Mouse (Mus musculus) lung, embryonic 14.5 days (tissue): ENCODE data around the gene Homer2. TPM values are rescaled to one million over a fixed set of nuclear protein-coding genes. Genes with fewer than 3 reads are reported as not detected.

Source experiments
- ATAC-seq: fragments of 200-750 bp; cut with Nextera tagmentation; 2 replicates; pipeline ENCODE4 v1.8.0; 2017; ENCODE audit warnings: mild to moderate bottlenecking, moderate TSS enrichment, moderate library complexity; ENCODE audit not compliant: insufficient read depth
- DNase-seq: peaks from one replicate; pipeline ENCODE4 v3.0.0-alpha.2; 2015
- H3K27ac ChIP-seq: fragments of 300-500 bp; sonication (generic); 2 replicates; pipeline ENCODE4 v1.5.1; 2014; ENCODE audit warnings: low read depth, mild to moderate bottlenecking, moderate library complexity
- H3K27me3 ChIP-seq: fragments of 300-500 bp; sonication (generic); 2 replicates; pipeline ENCODE4 v1.6.1; 2014; ENCODE audit warnings: low read length, control low read depth; ENCODE audit not compliant: insufficient read depth
- H3K36me3 ChIP-seq: fragments of 300-500 bp; sonication (generic); 2 replicates; pipeline ENCODE4 v1.6.1; 2014; ENCODE audit warnings: control low read depth; ENCODE audit not compliant: insufficient read depth
- H3K4me1 ChIP-seq: fragments of 300-500 bp; sonication (generic); 2 replicates; pipeline ENCODE4 v1.6.1; 2014; ENCODE audit warnings: antibody characterized with exemption, control low read depth; ENCODE audit not compliant: insufficient read depth
- H3K4me2 ChIP-seq: fragments of 300-500 bp; sonication (generic); 2 replicates; pipeline ENCODE4 v1.6.1; 2014; ENCODE audit warnings: mild to moderate bottlenecking
- H3K4me3 ChIP-seq: fragments of 300-500 bp; sonication (generic); 2 replicates; pipeline ENCODE4 v1.5.1; 2014; ENCODE audit warnings: low read depth, low read length
- H3K9ac ChIP-seq: fragments of 300-500 bp; sonication (generic); 2 replicates; pipeline ENCODE4 v1.6.1; 2014
- H3K9me3 ChIP-seq: fragments of 300-500 bp; sonication (generic); 2 replicates; pipeline ENCODE4 v1.6.1; 2016; ENCODE audit warnings: low read depth, low read length, control low read depth
- CTCF ChIP-seq: IDR thresholded peaks from 2 replicates; pipeline ENCODE4 v1.5.1; 2016; ENCODE audit warnings: antibody characterized with exemption, low read depth
- WGBS: fragments of 180-500 bp; shearing (Covaris S2); extraction: QIAGEN DNeasy Blood & Tissue Kit; methylation state at CpG from one replicate; pipeline ENCODE4 v1.1.7; 2014; 5-methylcytosine and 5-hydroxymethylcytosine counted together
- polyA plus RNA-seq: library from polyadenylated mRNA; unstranded; fragments of >200 nt; fragmentation: Nextera tagmentation; extraction: Ambion mirVana; gene quantifications from 2 replicates; pipeline ENCODE4 v1.2.1, GENCODE M21; 2014

Gene Homer2
- polyA plus RNA-seq, 1 experiment from 2014 or later, result 38.2 TPM

- TF ChIP-seq CTCF, result no peak
- Histone ChIP-seq H3K27ac (no peak overlapping the region), H3K9ac (no peak overlapping the region), H3K4me2 (no peak overlapping the region), H3K9me3 (no peaks in the 10 kb centered on the region), H3K4me1 (peaks cover 15% of the 10 kb centered on the region), H3K4me3 (no peak overlapping the region), H3K36me3 (no peaks in the 10 kb centered on the region), H3K27me3 (no peaks in the 10 kb centered on the region)
- ATAC-seq (no peak), DNase-seq (no peak)
- 64% methylated on average over 5 of the region's 5 CpGs for WGBS
Observed at GRCm38 (mm10) chr7:81561211-81561610, 146.1 kb downstream of the Homer2 start.

GRCm38 (mm10) chr7:81560101-81561049, 147.0 kb downstream of the Homer2 start:
- no peak overlapping the region for H3K9ac ChIP-seq
- TF ChIP-seq CTCF, result no peak
- 34% methylated on average over 8 of the region's 8 CpGs for WGBS
- no peaks in the 10 kb centered on the region for H3K27me3 ChIP-seq
- H3K4me2 ChIP-seq, result no peak overlapping the region
- no peak overlapping the region for H3K4me3 ChIP-seq
- no peak overlapping the region for H3K27ac ChIP-seq
- no peaks in the 10 kb centered on the region for H3K36me3 ChIP-seq
- ATAC-seq, result no peak
- no peaks in the 10 kb centered on the region for H3K9me3 ChIP-seq
- peaks cover 15% of the 10 kb centered on the region for H3K4me1 ChIP-seq
- DNase-seq, result peak; percentile 71

GRCm38 (mm10) chr7:81559231-81559980, 147.9 kb downstream of the Homer2 start:
- H3K4me2 ChIP-seq, result no peak overlapping the region
- ATAC-seq, result no peak
- peaks cover 15% of the 10 kb centered on the region for H3K4me1 ChIP-seq
- DNase-seq, result no peak
- H3K9me3 ChIP-seq, result no peaks in the 10 kb centered on the region
- WGBS, result 90% methylated on average over 14 of the region's 14 CpGs
- no peak for TF ChIP-seq CTCF
- H3K27me3 ChIP-seq, result no peaks in the 10 kb centered on the region
- H3K27ac ChIP-seq, result no peak overlapping the region
- no peak overlapping the region for H3K9ac ChIP-seq
- no peak overlapping the region for H3K4me3 ChIP-seq
- no peaks in the 10 kb centered on the region for H3K36me3 ChIP-seq

GRCm38 (mm10) chr7:81557985-81558360, 149.4 kb downstream of the Homer2 start:
- no peak for TF ChIP-seq CTCF
- ATAC-seq, result no peak
- no peak for DNase-seq
- Histone ChIP-seq H3K4me1 (peaks cover 15% of the 10 kb centered on the region), H3K27ac (peak overlapping the region; percentile 19; the same call in 1 of the 2 replicates), H3K4me3 (no peak overlapping the region), H3K9ac (no peak overlapping the region), H3K36me3 (no peaks in the 10 kb centered on the region), H3K9me3 (no peaks in the 10 kb centered on the region), H3K27me3 (no peaks in the 10 kb centered on the region), H3K4me2 (no peak overlapping the region)
- WGBS, result 40% methylated on average over 4 of the region's 4 CpGs

GRCm38 (mm10) chr7:81557252-81557984, 149.9 kb downstream of the Homer2 start:
- Histone ChIP-seq H3K4me1 (peaks cover 15% of the 10 kb centered on the region), H3K4me2 (no peak overlapping the region), H3K27ac (peak overlapping the region; percentile 86; the same call in 1 of the 2 replicates), H3K36me3 (no peaks in the 10 kb centered on the region), H3K4me3 (no peak overlapping the region), H3K27me3 (no peaks in the 10 kb centered on the region), H3K9ac (no peak overlapping the region), H3K9me3 (no peaks in the 10 kb centered on the region)
- ATAC-seq (peak; percentile 92), DNase-seq (peak; percentile 97)
- WGBS, result 33% methylated on average over 7 of the region's 7 CpGs
- TF ChIP-seq CTCF, result no peak

GRCm38 (mm10) chr7:81556839-81557238, 150.5 kb downstream of the Homer2 start:
- WGBS, result 48% methylated on average over 4 of the region's 4 CpGs
- TF ChIP-seq CTCF, result no peak
- Histone ChIP-seq H3K4me2 (no peak overlapping the region), H3K27ac (peak overlapping the region; percentile 86), H3K36me3 (no peaks in the 10 kb centered on the region), H3K9me3 (no peaks in the 10 kb centered on the region), H3K27me3 (no peaks in the 10 kb centered on the region), H3K9ac (no peak overlapping the region), H3K4me3 (no peak overlapping the region), H3K4me1 (peaks cover 15% of the 10 kb centered on the region)
- DNase-seq (no peak), ATAC-seq (no peak; the same call in 1 of the 2 replicates)

GRCm38 (mm10) chr7:81554369-81554768, 153.0 kb downstream of the Homer2 start:
- Histone ChIP-seq H3K4me3 (no peak overlapping the region), H3K27ac (no peak overlapping the region), H3K4me2 (no peak overlapping the region), H3K4me1 (no peaks in the 10 kb centered on the region), H3K9ac (no peak overlapping the region), H3K9me3 (no peaks in the 10 kb centered on the region), H3K27me3 (no peaks in the 10 kb centered on the region), H3K36me3 (no peaks in the 10 kb centered on the region)
- WGBS, result 87% methylated on average over 2 of the region's 2 CpGs
- TF ChIP-seq CTCF, result peak; percentile 68
- DNase-seq (peak; percentile 69), ATAC-seq (no peak)
